Mouse (Mus musculus) NIH3T3 (cell line): ENCODE measurements around the gene Etv6.

Source experiments
- DNase-seq: peaks from one replicate; pipeline ENCODE4 v3.0.0-alpha.2; 2012; ENCODE audit warnings: low read depth

Gene Etv6

DNA sequence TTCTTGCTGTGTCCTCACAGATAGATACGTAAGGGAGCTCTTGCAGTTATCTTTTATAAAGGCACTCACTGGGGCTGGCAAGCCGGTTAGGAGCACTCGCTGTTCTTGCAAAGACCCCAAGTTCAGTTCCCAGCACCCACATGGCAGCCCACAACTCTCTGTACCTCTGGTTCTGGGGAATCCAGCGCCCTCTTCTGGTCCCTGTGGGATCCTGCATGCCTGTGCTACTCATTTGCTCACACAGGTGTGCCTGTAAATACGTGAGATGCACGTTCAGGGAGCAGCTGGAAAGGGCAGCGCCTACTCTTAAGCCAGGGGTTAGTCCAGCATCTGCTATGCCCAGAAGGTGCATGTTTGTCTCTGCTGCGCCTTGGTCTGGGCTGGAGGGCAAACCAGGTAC, 224.4 kb downstream of the Etv6 start:
- DNase-seq, result no peak

DNA sequence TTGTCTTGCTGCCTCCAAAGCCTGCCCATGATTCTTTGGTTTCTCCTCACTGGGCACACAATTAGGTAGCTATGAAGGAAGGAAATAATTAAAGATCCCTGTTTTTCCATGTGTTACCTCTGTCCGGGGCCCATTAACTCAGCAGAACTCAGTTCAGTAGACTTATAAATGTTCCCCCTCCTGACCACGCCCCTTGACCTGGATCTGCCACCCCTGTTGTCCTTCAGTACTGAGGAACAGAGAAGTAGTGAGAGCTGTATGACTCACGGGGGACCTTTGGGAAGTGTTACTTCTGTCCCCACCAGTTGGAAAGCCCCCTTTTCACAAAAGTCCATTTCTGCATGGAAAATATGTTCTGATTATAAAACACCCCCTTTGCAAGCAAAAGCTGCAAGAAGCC, 226.4 kb downstream of the Etv6 start:
- no peak for DNase-seq

DNA sequence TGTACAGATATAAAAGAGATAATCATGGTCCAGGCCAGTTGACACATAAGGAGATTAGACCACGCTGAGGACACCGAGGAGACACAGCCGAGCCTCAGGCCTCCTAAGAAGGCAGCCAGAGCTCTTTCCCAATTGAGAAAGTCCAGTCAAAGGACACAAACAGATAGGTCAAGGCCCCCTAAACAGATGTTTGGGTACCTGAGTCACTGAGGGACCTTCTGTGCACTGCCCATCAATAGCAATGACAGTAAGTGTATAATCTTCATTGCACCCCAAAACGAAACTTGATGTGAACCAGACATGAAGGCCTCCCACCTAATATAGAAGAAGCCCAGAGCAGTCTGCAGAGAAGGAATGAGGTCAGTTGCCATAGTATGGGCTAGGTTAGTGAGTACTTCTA, 226.9 kb downstream of the Etv6 start:
- DNase-seq, result no peak

DNA sequence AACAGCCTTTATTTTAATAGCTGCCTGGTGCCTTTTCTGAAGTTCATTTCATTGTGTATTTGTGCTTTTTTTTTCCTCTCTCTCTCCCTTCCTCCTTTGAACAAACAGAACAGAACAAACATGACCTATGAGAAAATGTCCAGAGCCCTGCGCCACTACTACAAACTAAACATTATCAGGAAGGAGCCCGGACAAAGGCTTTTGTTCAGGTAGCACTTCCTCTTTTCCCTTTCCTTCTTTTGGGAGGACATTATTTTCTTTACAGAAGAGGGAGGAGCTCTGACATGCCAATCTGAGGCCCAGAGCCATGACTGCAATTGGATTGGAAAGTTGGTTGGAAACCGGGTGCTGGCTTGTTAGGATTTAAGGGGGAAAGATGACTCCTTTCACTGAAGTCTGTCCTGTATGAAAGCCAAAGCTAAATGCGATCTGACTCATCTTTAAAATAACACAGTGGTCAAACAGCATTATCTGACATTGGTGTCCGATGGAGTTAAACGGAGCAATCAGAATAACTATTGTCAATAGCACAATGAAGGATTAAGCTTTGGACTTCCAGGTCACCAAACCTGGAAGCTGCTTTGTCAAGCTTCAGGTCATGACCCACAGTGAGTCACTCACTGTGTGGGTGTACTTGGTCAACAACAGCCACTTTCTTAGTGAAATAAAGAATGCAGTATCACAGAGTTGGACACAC, 227.6 kb downstream of the Etv6 start:
- peak; percentile 71 for DNase-seq

DNA sequence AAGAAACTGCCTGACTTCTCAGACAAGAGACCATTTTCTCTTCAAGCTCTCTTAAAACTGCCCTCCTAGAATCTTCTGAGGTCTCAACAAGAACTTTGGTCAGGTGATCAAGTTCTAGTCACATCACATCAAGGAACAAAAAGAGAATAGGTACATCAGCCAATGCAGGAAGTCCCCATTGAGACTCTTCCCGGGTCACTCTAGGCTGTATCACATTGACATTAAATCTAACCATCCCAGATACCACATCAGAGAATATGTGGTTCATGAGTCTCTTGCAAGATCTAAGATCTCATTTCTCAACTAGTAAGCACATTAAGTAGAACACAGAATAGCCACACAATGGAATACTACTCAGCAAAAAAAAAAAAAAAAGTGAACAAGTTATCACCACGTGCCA, 238.4 kb downstream of the Etv6 start:
- no peak for DNase-seq

DNA sequence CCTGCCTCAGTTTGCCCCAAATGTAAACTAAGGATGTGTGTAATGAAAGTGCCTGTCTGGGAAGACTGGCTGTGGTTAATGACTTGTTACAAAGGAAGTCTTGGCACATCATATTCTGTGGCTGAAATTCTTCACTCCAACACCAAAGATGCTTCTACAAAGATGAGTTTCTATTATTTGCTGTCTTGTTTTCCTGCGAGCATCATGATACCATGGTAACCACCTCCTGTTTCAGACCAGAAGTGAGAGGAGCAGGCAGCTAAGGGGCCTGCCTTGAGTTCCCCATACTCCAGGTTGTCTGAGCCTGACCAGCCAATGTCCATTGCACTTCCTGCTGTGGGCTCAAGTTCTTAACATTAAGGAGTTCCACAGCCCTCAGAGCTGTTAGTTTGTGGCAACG, 241.5 kb downstream of the Etv6 start:
- DNase-seq, result peak; percentile 32

DNA sequence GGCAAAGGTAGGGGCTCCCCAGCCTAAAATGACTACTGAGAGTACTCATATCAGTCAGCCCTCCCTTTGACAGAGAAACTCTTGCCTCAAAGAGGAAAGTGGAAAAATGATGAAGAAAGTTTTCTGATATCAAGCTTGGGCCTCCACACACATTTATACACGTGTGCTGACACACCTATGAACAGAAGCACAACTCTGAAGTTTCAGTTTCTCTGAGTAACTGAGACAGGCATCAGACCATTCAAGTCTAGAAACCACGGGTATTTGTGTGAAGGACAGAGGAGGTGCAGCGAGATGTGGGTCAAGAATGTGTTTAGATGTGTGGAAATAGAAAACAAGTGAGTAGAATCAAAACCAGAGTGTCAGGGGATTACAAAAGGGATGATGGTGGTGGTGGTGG, 246.6 kb downstream of the Etv6 start:
- no peak for DNase-seq

DNA sequence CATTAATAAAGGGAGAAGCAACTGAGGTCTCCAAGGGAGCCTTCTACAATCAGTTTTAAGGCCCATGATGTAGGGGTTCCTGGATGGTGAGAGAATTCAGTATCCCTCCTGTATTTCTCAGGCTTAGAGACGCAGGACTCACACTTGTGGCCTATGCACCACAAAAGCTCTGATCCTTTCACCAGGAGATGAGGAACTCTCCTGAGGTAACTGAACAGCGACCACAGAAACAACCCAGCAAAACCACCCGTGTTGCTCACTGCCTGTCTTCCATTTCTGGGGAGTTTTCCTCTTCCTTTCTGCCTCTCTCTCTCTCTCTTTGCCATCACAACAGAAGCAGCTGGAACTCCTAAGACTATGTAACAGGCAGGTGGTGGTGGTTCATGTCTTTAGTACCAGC, 256.3 kb downstream of the Etv6 start:
- DNase-seq, result no peak

DNA sequence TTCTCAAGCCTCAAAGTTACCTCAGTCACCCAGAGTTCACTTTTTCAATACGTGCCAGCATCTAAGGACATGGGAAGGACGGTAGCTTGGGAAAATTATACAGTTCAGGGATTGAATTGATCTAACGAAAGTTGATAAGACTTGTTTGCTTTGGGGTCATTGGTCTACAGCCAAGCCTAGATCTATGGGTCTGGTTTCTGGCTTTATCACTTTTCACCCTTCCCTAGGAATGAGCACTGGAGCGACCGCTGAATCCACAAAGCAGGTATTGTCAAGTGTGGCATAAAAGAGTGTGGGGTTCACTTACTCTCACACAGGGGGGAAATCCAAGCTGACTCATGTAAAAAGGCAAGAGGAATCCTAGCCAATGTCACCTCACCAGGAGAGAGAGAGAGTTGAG, 256.9 kb downstream of the Etv6 start:
- no peak for DNase-seq

DNA sequence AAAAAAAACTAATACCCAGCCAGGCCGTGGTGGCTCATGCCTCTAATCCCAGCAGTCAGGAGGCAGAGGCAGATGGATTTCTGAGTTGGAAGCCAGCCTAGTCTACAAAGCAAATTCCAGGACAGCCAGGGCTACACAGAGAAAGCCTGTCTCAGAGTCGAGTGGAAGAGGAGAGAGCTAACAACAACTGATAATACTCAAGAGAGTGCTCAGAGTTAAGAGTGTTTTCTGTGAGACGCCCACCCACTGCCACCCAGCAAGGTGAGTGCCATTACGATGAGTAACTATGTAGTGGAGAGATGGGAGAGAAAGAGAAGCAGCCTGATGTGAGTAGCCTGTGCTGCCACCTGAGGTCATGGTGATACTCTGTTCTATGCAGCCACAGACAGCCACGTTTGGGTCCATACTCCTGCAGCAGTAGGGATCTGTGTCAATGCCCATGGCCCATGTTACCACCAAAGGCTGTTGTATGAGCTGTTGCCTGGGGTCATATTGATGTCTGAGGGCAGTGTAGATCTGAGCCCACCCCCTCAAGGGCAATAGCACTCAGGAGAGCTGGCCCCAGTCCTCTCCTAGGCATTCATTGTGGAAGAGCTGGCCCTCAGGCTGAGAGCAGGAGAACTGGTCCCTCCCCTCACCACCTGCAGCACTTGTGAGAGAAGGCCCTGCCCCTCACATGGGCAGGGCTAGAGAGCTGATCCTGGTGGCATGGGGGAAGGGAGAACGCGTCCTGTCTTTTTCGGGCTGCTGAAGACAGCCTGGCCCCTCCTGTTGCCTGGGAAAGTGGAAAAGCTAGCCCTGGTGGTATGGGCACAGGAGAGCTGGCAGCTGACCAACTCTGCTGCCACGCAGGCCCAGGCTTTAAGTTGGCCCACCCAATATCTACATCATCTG, 258.4 kb downstream of the Etv6 start:
- no peak for DNase-seq

DNA sequence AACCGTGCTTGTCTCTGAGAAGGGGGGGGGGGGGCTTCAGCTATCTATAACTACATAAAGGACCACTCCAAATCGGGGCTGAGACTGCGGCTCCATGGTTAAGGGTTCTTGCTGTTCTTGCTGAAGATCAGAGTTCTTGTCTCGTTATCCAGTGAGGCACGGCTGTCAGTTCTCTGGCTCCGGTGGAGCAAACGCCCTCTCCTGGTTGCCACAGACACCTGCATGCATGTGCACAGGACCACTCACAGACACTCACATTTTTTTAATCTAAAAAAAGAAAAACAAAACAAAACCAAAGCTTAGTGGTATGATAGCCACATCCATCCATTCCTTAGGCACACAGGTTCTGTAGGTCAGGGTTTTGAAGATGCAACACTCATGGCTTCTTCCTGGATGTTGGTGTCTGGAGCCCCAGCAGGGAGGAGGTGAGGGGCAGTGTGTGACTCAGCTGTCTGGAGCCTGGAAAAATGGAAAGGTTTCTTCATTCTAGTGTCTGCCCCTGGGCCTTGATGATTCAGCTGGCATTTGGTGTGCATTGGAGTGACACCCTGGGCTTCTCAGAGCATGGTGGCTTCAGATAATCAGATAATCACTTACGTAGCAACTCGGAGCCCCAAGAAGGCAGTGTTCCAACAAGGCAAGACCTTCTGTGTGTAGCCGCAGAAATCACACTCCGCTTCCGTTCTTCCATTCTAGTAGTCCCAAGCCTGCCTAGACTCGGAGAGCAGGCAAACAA, 262.6 kb downstream of the Etv6 start:
- peak; percentile 10 for DNase-seq

DNA sequence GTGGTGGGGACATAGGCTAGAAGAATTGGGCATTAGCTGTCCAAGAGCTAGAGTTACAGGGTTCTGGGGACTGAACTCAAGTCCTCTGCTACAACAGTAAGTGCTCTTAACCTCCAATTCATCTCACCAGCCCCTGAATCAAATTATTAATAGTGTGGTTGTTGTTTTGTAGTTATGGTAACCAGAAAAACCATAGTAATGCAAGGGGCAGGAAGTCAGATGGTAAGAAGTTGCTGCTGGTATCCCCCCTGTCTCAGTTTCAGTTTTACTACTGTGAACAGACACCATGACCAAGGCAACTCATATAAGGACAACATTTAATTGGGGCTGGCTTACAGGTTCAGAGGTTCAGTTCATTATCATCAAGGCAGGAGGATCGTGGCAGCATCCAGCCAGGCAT, 266.5 kb downstream of the Etv6 start:
- no peak for DNase-seq

DNA sequence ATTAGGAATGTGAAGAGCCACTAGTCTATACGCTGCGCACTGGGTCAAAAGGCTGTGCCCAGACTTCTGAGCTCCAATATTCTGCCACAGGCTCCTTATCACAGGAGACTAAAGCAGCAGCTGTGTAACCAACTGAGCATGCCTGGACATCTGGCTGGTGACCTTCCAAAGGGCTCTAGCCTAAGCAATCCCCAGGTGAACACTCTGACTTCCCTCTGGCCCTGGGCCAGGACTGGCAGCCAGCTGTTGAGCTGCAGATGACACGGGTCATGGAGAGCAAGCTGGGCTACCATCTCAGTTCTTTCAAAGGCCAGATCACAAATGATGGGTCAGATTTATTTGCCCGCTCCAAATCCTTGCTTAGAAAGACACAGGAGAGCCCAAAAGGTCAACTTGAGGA, 275.8 kb downstream of the Etv6 start:
- no peak for DNase-seq

DNA sequence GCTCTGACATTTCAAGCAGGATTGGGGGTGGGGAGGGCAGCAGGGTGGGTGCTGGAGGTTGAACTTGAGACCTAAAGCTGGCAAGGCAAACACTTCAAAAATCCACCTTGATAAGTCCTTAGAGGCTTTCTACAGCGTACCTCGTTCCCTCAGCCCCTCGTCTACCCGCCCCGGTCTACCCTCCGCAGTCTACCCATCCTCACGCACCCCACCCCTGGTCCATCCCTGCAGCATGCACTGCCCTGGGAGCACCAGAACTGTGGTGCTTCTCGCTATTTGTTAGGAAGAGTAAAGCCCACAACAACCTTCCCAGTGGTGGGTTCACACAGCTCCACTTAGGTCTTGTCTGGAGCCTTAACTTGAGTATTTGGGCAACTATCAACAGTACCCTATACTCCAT, 277.1 kb downstream of the Etv6 start:
- no peak for DNase-seq

DNA sequence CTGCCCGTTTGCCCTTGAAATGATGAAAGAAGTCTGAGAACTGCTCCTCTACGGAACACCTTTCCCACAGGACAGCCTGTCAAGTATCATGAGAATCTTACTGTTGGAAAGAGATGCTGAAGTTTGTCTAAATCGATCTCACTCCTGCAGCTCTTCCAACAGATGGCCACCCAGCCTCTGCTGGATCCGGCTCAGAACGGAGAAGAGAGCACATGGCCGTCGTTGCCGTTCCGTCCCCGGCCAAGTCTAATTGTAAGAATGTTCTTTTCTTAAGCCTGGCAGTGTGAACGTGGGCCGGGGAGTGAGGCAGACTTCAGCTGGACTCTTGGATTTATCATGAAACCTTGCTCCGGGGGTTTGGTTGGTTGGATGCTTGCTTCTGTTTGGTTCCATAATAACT, 281.9 kb downstream of the Etv6 start:
- no peak for DNase-seq
